9 mouse cellular contexts compared by ENCODE assay signal in genomic region chr9:58546630-58547360, GRCm38 (mm10). TPM values are rescaled to one million over a fixed set of nuclear protein-coding genes. Genes with fewer than 3 reads are reported as not detected.
DNase-seq lines count a peak whose midpoint lies in the region; ATAC-seq and TF ChIP-seq lines count a peak whose summit lies in the region.
"Had no signal": no experiment of that assay in that cellular context is flagged by ENCODE, and none has a peak within 500 bp of the region (broad histone marks: within the 10 kb centered on the region; RNA-seq: fewer than 3 reads in every experiment).

No protein-coding gene starts in this region.

- ATAC-seq in hindbrain, postnatal 0 days = no peak
- ATAC-seq in hindbrain, embryonic 12.5 days (ENCODE audit: low FRiP score) = no peak

- H3K36me3 ChIP-seq in hindbrain, postnatal 0 days (ENCODE audit: insufficient read depth, low read length) = no peaks in the 10 kb centered on the region
- no peaks in the 10 kb centered on the region for H3K36me3 ChIP-seq in hindbrain, embryonic 12.5 days
- H3K36me3 ChIP-seq: heart, embryonic 13.5 days had no signal

- H3K27me3 ChIP-seq in hindbrain, postnatal 0 days (ENCODE audit: insufficient read depth, low read length) = no peaks in the 10 kb centered on the region
- H3K27me3 ChIP-seq in hindbrain, embryonic 12.5 days = no peaks in the 10 kb centered on the region
- H3K27me3 ChIP-seq: heart, embryonic 13.5 days had no signal

- H3K4me3 ChIP-seq in hindbrain, postnatal 0 days (ENCODE audit: low read length) = no peak overlapping the region
- no peak overlapping the region for H3K4me3 ChIP-seq in hindbrain, embryonic 12.5 days
- H3K4me3 ChIP-seq in cortical plate, adult 2 months (ENCODE audit: insufficient read depth, low read length) = no peak overlapping the region
- H3K4me3 ChIP-seq: heart, embryonic 13.5 days had no signal

- no peak overlapping the region for H3K27ac ChIP-seq in hindbrain, postnatal 0 days
- no peak overlapping the region for H3K27ac ChIP-seq in hindbrain, embryonic 12.5 days
- H3K27ac ChIP-seq in cortical plate, adult 2 months (ENCODE audit: insufficient read depth, low read length) = 0 out of 2 replicates have a peak overlapping the region, but pooled peaks have one; percentile 5
- H3K27ac ChIP-seq: heart, embryonic 13.5 days had no signal

- H3K4me1 ChIP-seq in hindbrain, postnatal 0 days (ENCODE audit: insufficient read depth, low read length) = 0 out of 2 replicates have a peak, but pooled peaks cover 4% of the 10 kb centered on the region
- H3K4me1 ChIP-seq in hindbrain, embryonic 12.5 days = peaks cover 28% of the 10 kb centered on the region
- peaks cover 7% of the 10 kb centered on the region; the same call in 1 of the 2 replicates for H3K4me1 ChIP-seq in cortical plate, adult 2 months (ENCODE audit: control insufficient read depth, insufficient read depth, low read length)

- 53% methylated on average over 11 of the region's 11 CpGs for WGBS in hindbrain, postnatal 0 days
- WGBS in hindbrain, embryonic 12.5 days = 84% methylated on average over 11 of the region's 11 CpGs

- no peaks in the 10 kb centered on the region for H3K9me3 ChIP-seq in hindbrain, postnatal 0 days (ENCODE audit: low read length)
- H3K9me3 ChIP-seq in hindbrain, embryonic 12.5 days (replicated peaks) = no peaks in the 10 kb centered on the region
- H3K9me3 ChIP-seq: heart, embryonic 13.5 days had no signal

- intact Hi-C loops in left cerebral cortex, postnatal 4 days (cut with DNase I) = loop anchor here (10.0 kb wide), 1 partner anchor 328 kb away; no protein-coding TSS in a partner anchor

- no peak overlapping the region for H3K9ac ChIP-seq in hindbrain, postnatal 0 days (replicated peaks; ENCODE audit: low read length)
- no peak overlapping the region for H3K9ac ChIP-seq in hindbrain, embryonic 12.5 days
- H3K9ac ChIP-seq: heart, embryonic 13.5 days had no signal

- no peak for TF ChIP-seq CTCF in hindbrain, postnatal 0 days (IDR thresholded peaks at IDR 0.05; ENCODE audit: low read depth)
- TF ChIP-seq CTCF in cortical plate, adult 2 months (IDR thresholded peaks at IDR 0.05; ENCODE audit: extremely low read depth, insufficient read depth, low read length) = no peak

- TF ChIP-seq POLR2A in cortical plate, adult 2 months (IDR thresholded peaks at IDR 0.05; ENCODE audit: extremely low read depth, insufficient read depth, low read length) = no peak

- DNase-seq in hindbrain, postnatal 0 days (ENCODE audit: low spot score) = peak; percentile 46
- peak; percentile 79 for DNase-seq in adipocyte (ENCODE audit: low spot score)
- peak; percentile 37 for DNase-seq in left cerebral cortex, postnatal 4 days
- no peak for DNase-seq in spleen, postnatal 36 days (ENCODE audit: low spot score in 2 of 2)
- no peak for DNase-seq in layer of hippocampus, adult 9-10 months (ENCODE audit: low spot score)
- DNase-seq in c-Kit-positive CD71-positive TER-119-positive erythroid progenitor cells, embryonic 14.5 days (ENCODE audit: low spot score) = no peak

- no peak overlapping the region for H3K4me2 ChIP-seq in hindbrain, postnatal 0 days (ENCODE audit: low read depth, low read length)
- H3K4me2 ChIP-seq in hindbrain, embryonic 12.5 days (replicated peaks) = no peak overlapping the region
- H3K4me2 ChIP-seq: heart, embryonic 13.5 days had no signal

RNA-seq across cellular contexts. Expression of gene Cd276, which starts 8.4 kb away (rescaled TPM):
- 23.1 and 27.2 TPM in 2 replicates for total RNA-seq in hindbrain, postnatal 0 days (2014; rRNA removed)
- 16.5 and 16.7 TPM in 2 replicates for polyA plus RNA-seq in hindbrain, postnatal 0 days (2015; fragmentation: Nextera tagmentation; extraction: Ambion mirVana)
- 45.9 and 48.9 TPM in 2 replicates for polyA plus RNA-seq in hindbrain, embryonic 12.5 days (2016; fragmentation: Nextera tagmentation; extraction: Ambion mirVana)
- 9.0 and 9.2 TPM in 2 replicates for polyA plus RNA-seq in cortical plate, adult 2 months (2012; rRNA removed)
- total RNA-seq in left cerebral cortex, postnatal 4 days (2021) = 10 to 100 TPM; 30.4 to 36.3 TPM

RNA-seq across cellular contexts. Expression of gene Nptn, which starts 35.2 kb away (rescaled TPM):
- total RNA-seq in hindbrain, postnatal 0 days (2014; rRNA removed) = 598 and 874 TPM in 2 replicates
- 267 and 268 TPM in 2 replicates for polyA plus RNA-seq in hindbrain, postnatal 0 days (2015; fragmentation: Nextera tagmentation; extraction: Ambion mirVana)
- 90.2 and 92.1 TPM in 2 replicates for polyA plus RNA-seq in hindbrain, embryonic 12.5 days (2016; fragmentation: Nextera tagmentation; extraction: Ambion mirVana)
- 1,071 and 1,109 TPM in 2 replicates for polyA plus RNA-seq in cortical plate, adult 2 months (2012; rRNA removed)
- total RNA-seq in left cerebral cortex, postnatal 4 days (2021) = 100 to 1,000 TPM; 403 to 462 TPM

RNA-seq across cellular contexts. Expression of gene Insyn1, which starts 58.4 kb away (rescaled TPM):
- total RNA-seq in hindbrain, postnatal 0 days (2014; rRNA removed) = 106 and 127 TPM in 2 replicates
- polyA plus RNA-seq in hindbrain, postnatal 0 days (2015; fragmentation: Nextera tagmentation; extraction: Ambion mirVana) = 7.4 and 8.7 TPM in 2 replicates
- polyA plus RNA-seq in hindbrain, embryonic 12.5 days (2016; fragmentation: Nextera tagmentation; extraction: Ambion mirVana) = 5.2 and 5.6 TPM in 2 replicates
- 130 and 143 TPM in 2 replicates for polyA plus RNA-seq in cortical plate, adult 2 months (2012; rRNA removed)
- total RNA-seq in left cerebral cortex, postnatal 4 days (2021) = 10 to 100 TPM; 81.2 to 83.5 TPM

Comparison
In these comparisons a context has a peak if more than half of its experiments do, and no peak if none do; other contexts are left out.
1. DNase-seq: peak in hindbrain, postnatal 0 days (single experiment), adipocyte (single experiment) and left cerebral cortex, postnatal 4 days (single experiment); none in spleen, postnatal 36 days (0 of 2), layer of hippocampus, adult 9-10 months (single experiment) and c-Kit-positive CD71-positive TER-119-positive erythroid progenitor cells, embryonic 14.5 days (single experiment).
2. RNA of gene Insyn1, which starts 58.4 kb away (polyA plus RNA-seq): 130 to 143 TPM in cortical plate, adult 2 months; 7.4 to 8.7 TPM in hindbrain, postnatal 0 days and 5.2 to 5.6 TPM in hindbrain, embryonic 12.5 days; every median in the first group is over 10 times any median in the second.